Mouse (Mus musculus) gastrocnemius, postnatal 10 days (tissue): ENCODE data around the gene Ubtd1. TPM values are rescaled to one million over a fixed set of nuclear protein-coding genes. Genes with fewer than 3 reads are reported as not detected.

Source experiments
- DNase-seq: peaks from one replicate; pipeline ENCODE4 v3.0.0; 2021; ENCODE audit warnings: mixed read lengths
- total RNA-seq, 2 experiments: library from RNA; stranded (reverse); gene quantifications; 2 replicates each; pipeline ENCODE4 v1.2.3; 2021

Ubtd1 gene
- total RNA-seq, 2 experiments from 2014 or later = 23.3 to 27.6 TPM

DNA sequence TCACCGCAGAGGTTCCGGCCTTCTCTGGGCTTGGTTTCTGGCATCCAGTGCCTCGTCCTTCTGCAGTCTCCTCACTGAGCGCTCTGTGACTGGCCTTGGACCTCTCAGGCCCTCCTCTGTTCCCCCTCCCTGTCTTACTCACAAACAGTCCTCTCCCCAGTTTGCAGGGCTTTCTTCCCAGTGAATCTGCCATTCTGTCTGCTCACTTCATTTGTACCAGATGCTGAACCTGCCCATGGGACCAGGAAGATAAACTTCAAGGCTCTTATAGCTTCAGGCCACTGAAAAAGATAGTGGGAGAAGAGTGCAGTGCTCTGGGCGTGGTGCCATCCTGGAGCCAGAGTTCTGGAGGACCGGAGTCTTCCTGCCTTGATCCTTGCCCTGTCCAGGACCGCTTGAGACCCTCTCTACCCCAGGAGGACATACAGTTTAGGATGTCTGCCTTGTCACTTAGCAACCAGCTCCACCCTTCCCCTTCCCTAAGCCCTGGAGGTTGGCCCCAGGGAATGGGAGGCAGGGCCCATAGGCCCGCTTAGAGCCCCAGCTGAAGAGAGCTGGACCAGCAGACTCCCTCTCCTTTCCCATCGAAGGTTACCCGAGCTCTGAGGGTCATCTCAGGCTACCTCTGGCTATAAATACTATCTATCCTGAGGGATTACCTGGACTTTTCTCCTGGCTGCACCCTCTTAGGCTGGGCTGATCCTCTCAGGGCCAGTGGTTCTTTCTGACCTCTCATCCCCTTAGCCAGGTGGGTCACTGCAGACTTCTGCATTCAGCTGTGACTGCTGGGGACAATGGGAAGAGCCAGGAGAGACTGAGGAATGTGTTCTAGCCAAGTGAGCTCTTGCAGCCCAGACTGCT, 40.3 kb downstream of the Ubtd1 start:
- DNase-seq = no peak

DNA sequence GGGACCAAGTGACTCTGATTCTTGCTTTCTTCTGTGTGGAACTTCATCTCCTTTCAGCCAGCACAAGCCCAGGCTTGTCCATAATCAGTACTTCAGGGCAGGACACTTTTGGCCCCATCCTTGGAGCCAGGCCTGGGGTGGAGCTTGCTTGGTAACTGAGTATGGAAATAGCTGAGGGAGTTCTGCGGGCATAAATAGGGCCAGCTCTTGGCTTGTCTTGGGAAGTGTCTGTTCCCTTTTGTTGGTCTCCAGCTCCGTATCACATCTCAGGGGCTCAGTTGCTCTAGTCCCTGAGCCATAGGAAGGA, 40.9 kb downstream of the Ubtd1 start:
- no peak for DNase-seq

GRCm38 (mm10) chr19:42026158-42026557, 44.6 kb downstream of the Ubtd1 start:
- DNase-seq = peak; percentile 84

- DNase-seq = no peak
These were observed 49.5 kb downstream of the Ubtd1 start for GRCm38 (mm10) chr19:42031112-42031511.

- DNase-seq = peak; percentile 57
These were observed 52.0 kb downstream of the Ubtd1 start for GRCm38 (mm10) chr19:42033611-42034010.

DNA sequence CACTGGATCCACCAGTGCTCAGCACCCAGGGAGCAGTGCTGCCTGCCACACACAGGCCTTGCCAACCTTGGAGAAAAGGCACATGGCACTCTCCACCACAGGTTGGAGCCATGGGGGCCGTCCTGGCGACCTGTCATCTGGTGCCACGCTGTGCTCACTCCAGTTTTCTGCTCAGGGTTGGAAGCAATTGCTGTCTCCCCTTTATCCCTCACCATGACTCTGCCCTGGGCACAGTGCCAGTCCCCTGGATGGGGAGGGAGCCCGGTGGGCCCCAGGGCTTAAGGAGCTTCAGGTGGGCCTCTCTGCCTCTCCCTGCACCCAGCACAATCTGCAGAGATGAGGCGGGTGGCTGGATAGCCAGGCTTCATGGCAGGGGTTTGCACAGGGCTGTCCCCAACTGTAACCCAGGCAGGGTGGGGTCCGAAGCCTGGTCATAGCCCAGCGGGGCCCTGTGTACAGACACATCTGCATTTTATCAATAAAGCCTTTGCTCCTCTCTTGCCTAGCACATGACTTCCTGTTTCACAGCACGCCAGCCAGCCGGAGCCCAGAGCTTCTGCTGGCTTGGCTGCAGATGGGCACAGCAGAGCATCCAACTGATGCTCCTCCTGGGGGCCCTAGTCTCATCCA, 52.7 kb downstream of the Ubtd1 start:
- DNase-seq = peak; percentile 50

GRCm38 (mm10) chr19:42034881-42035455, 53.4 kb downstream of the Ubtd1 start:
- DNase-seq = no peak

DNA sequence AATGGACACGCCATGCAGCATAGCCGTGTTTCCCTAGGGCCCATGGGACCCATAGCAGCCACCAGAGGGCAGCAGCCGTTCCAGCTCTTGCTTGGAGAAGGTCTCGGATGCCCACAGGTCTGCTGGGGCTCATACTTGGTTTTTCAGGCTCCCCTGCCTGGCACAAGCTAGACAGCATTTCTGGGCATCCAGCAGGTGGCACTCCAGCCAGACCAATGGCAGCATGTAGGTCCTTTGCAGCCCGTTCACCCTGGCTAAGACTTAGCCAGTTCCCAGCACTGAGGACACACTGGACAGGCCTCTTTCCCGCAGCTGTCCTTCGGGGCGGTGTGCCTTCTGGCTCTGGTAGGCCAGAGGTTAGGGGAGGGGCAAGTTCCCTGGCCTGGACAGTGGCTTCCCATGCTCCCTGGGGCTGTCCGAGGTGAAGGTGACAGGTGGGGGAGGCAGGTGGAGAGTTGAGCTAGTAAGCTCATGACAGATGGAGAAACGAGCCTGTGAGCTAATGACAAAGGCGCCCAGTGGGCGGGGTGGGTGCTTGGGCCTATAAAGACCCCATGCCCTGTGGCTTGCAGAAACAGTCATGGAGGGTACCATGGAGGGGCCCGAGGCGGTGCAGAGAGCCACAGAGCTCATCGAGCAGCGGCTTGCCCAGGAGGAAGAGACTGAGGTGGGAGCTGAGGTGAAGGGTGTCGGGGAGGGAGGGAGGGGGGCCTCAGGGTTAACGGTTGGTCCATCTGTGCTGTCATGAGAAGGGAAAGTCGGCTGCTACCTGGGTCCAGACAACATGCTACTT, 54.1 kb downstream of the Ubtd1 start, which contains the start of gene Ankrd2:
TSS of gene Ankrd2 (plus strand) at position 545 of the 793 bp plus-strand sequence.
- peak; percentile 81 for DNase-seq

- DNase-seq = no peak
These were observed 54.8 kb downstream of the Ubtd1 start for GRCm38 (mm10) chr19:42036357-42036756.

GRCm38 (mm10) chr19:42037167-42037702, 55.7 kb downstream of the Ubtd1 start:
- no peak for DNase-seq

DNA sequence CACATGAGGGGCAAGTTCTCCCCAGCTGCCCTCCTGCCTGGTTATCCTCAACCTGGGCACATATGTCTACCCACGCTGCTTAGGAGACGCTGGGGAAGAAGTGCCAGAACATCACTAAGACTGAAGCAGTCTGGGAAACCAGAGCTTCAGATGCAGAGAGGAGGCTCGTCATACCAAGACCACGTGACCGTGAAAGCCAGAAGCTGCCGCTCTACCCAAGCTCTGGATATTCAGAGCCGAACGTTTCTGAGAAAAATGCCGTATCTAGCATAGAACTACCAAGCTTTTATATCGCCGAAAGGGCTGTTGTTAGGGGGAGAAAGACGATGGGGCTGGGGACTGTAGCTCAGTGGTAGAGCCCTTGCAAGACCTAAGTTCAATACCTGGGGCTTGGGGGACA, 56.7 kb downstream of the Ubtd1 start:
- DNase-seq = no peak

- DNase-seq = no peak
These were observed 62.4 kb downstream of the Ubtd1 start for GRCm38 (mm10) chr19:42043988-42044387.

DNA sequence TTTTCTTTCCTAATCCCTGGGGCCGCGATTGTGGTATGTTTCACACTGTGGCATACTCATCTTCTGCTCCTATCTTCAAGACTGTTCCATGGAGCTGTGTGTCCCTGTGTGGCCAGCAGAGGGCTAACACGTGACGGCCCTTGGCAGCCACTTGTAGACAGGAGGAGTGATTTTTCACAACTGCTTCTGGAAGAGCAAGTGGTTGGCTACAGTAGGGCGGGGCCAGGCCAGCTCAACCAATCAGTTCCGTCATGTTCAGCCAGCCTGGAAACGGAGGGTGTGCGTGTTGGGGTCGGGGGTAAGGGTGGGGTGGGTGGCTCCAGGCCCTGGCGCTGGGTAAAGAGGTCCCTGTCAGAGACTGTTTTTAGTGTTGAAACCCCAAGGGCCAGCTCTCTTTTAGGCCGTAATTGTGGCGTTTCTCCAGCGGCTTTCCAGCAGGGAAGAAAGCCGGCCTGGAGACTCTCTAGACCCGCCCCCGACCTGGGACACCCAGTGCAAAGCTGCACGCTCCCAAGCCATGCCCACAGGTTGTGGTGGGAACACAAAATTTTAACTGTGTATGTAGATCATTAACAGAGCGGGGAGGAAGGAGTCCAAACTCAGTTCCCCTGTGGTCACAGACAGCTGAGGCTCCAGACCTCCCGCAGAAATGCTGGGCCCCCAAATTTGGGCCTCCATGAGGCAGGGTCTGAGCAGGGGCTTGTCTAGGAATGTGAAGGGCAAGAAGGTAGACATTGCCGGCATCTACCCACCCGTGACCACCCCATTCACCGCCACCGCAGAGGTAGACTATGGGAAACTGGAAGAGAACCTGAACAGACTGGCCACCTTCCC, 63.9 kb downstream of the Ubtd1 start, which contains the start of gene Hoga1:
TSS of gene Hoga1 (plus strand) at position 342 of the 834 bp plus-strand sequence.
- DNase-seq = peak; percentile 75

- DNase-seq = no peak
These were observed 68.7 kb downstream of the Ubtd1 start for GRCm38 (mm10) chr19:42050251-42050650.

- no peak for DNase-seq
These were observed 69.8 kb downstream of the Ubtd1 start for GRCm38 (mm10) chr19:42051351-42051750.

GRCm38 (mm10) chr19:42051948-42052347, 70.4 kb downstream of the Ubtd1 start, which contains the start of gene 4933411K16Rik:
4933411K16Rik (plus strand) TSS chr19:42052248.
- no peak for DNase-seq

GRCm38 (mm10) chr19:42054255-42054654, 72.7 kb downstream of the Ubtd1 start:
- no peak for DNase-seq

GRCm38 (mm10) chr19:42055881-42056280, 74.3 kb downstream of the Ubtd1 start:
- DNase-seq = peak; percentile 69

DNA sequence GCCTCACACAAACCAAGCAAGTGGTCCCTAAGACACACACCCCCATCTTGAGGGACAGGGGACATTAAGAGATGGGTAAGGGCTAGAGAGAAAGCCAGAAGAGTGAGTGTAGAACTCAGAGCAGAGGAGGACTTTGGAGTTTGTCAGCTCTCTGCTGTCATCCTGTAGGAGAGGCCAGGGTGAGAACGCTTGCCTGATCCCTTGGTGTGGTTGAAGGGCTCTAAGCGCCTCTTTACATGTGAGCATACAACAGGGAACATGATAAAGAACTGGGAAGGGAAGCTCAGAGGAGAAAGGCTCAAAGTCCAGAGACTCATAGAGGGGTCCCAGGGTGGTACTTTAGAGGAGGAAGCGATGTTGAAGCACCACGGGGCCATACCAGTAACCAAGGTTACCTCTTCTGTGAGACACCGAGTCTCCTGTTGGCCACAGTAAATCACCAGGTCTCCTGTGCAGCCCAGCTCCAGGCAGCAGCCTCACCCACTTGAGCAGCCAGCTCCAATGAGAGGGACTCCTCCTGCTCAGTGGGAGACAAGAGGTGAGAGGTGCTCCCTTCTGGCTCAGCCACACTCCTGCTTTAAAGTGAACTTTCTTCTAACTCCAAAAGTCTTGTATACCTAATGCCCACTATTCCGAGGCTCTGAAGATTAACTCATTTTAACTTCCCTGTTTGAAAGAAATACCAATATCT, 75.3 kb downstream of the Ubtd1 start:
- DNase-seq = no peak

- no peak for DNase-seq
These were observed 76.9 kb downstream of the Ubtd1 start for GRCm38 (mm10) chr19:42058426-42058825.
